Mouse (Mus musculus) limb, embryonic 14.5 days (tissue): ENCODE results near the gene Ptpn18. TPM values are rescaled to one million over a fixed set of nuclear protein-coding genes. Genes with fewer than 3 reads are reported as not detected.

Experiments
- ATAC-seq: fragments of 200-750 bp; cut with Nextera tagmentation; 2 replicates; pipeline ENCODE4 v1.8.0; 2017; ENCODE audit warnings: low read depth, moderate number of reproducible peaks, moderate TSS enrichment; ENCODE audit not compliant: low FRiP score
- DNase-seq: peaks from one replicate; pipeline ENCODE4 v3.0.0-alpha.2; 2015; ENCODE audit warnings: low spot score
- H3K27ac ChIP-seq: fragments of 300-500 bp; sonication (generic); replicated peaks from 2 replicates; pipeline ENCODE4 v1.5.1; 2014; ENCODE audit warnings: low read depth, mild to moderate bottlenecking, low read length, moderate library complexity, mixed read lengths
- H3K27me3 ChIP-seq: fragments of 300-500 bp; sonication (generic); 2 replicates; pipeline ENCODE4 v1.6.1; 2014; ENCODE audit warnings: low read length, mixed read lengths; ENCODE audit not compliant: control insufficient read depth, insufficient read depth
- H3K36me3 ChIP-seq: fragments of 300-500 bp; sonication (generic); 2 replicates; pipeline ENCODE4 v1.6.1; 2014; ENCODE audit warnings: mild to moderate bottlenecking, low read length, moderate library complexity, mixed read lengths; ENCODE audit not compliant: control insufficient read depth, insufficient read depth
- H3K4me1 ChIP-seq: fragments of 300-500 bp; sonication (generic); 2 replicates; pipeline ENCODE4 v1.6.1; 2014; ENCODE audit warnings: antibody characterized with exemption, low read length, mixed read lengths; ENCODE audit not compliant: control insufficient read depth, insufficient read depth
- H3K4me2 ChIP-seq: fragments of 300-500 bp; sonication (generic); replicated peaks from 2 replicates; pipeline ENCODE4 v1.6.1; 2014; ENCODE audit warnings: low read depth, mild to moderate bottlenecking, low read length, moderate library complexity; ENCODE audit not compliant: severe bottlenecking
- H3K4me3 ChIP-seq: fragments of 300-500 bp; sonication (generic); replicated peaks from 2 replicates; pipeline ENCODE4 v1.5.1; 2014; ENCODE audit warnings: low read length
- H3K9ac ChIP-seq: fragments of 300-500 bp; sonication (generic); 2 replicates; pipeline ENCODE4 v1.6.1; 2014; ENCODE audit warnings: mild to moderate bottlenecking, low read depth, low read length, moderate library complexity; ENCODE audit not compliant: severe bottlenecking
- H3K9me3 ChIP-seq: fragments of 300-500 bp; sonication (generic); 2 replicates; pipeline ENCODE4 v1.6.1; 2016; ENCODE audit warnings: low read length; ENCODE audit not compliant: control insufficient read depth
- POLR2A ChIP-seq: fragments of 200-500 bp; IDR thresholded peaks from 2 replicates; pipeline ENCODE4 v1.8.0; 2012; ENCODE audit warnings: inconsistent platforms, mild to moderate bottlenecking, moderate library complexity, borderline replicate concordance; ENCODE audit not compliant: insufficient read depth, insufficient read length; ENCODE audit errors: extremely low read depth
- WGBS: fragments of 180-500 bp; shearing (Covaris S2); extraction: QIAGEN DNeasy Blood & Tissue Kit; methylation state at CpG from one replicate; pipeline ENCODE4 v1.1.7; 2014; 5-methylcytosine and 5-hydroxymethylcytosine counted together
- polyA plus RNA-seq, 2 experiments: library from polyadenylated mRNA; depleted of rRNA in 1 of 2; stranded (reverse) in 1 of 2; unstranded in 1 of 2; fragments of >200 nt; fragmentation: Nextera tagmentation in 1 of 2; extraction: Ambion mirVana in 1 of 2; gene quantifications; 2 replicates each; pipeline versions ENCODE4 v1.2.1 to v1.2.3; 2012 to 2014

Ptpn18 gene
- 28.6 and 35.4 TPM in 2 replicates for polyA plus RNA-seq (2012; rRNA removed)
- 20.6 and 21.7 TPM in 2 replicates for polyA plus RNA-seq (2014; fragmentation: Nextera tagmentation; extraction: Ambion mirVana)

DNA sequence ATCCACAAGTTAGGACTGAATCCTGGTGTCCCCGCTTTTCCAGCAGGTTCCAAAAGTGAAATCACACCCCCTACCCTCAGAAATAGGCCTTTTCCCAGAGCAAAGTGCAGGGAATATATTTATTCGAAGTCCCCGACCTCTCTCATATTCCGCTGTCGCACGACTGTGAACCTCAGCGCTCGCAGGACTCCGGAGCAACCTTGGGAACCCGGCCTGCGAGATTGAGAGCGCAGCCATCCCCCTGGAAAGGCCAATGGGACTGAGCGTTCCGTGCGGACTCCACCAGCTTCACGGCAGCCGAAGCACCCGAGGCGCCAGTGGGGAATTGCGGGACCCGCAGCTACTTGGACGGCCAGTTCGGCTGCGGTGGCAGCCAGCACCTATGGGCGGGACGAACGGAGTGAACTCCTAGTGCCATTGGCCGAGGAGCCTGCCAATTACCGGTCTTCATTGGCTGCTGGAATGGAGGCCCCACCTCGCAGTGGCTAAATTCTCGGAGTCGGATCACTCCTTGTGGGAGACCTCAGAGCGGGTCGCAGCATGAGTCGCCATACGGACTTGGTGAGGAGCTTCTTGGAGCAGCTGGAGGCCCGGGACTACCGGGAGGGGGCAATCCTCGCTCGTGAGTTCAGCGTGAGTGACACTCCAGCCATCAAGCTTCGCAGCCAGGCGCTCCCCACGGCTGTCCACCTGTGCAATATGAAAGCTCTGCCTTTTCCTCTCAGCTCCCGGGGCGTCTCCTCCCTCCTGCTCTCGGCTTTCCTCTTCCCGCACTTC is at the start of gene Ptpn18:
Gene Ptpn18, plus strand, starts transcription at position 479 of the 777 bp plus-strand sequence.
- H3K27me3 ChIP-seq, result peaks cover 33% of the 10 kb centered on the region
- DNase-seq, result peak; percentile 93
- H3K9me3 ChIP-seq, result no peaks in the 10 kb centered on the region
- peak within 1 kb of the TSS; percentile 54 for H3K4me3 ChIP-seq
- H3K9ac ChIP-seq, result peak within 1 kb of the TSS; percentile 43
- H3K4me2 ChIP-seq, result peak within 1 kb of the TSS; percentile 90
- no peaks in the 10 kb centered on the region for H3K36me3 ChIP-seq
- WGBS, result under 1% methylated on average over 48 of the region's 48 CpGs
- H3K27ac ChIP-seq, result no peak within 1 kb of the TSS
- peak; percentile 93 for ATAC-seq
- H3K4me1 ChIP-seq, result peaks cover 5% of the 10 kb centered on the region
- no peak for TF ChIP-seq POLR2A

GRCm38 (mm10) chr1:34428466-34428865 is 31.1 kb upstream of the Ptpn18 start:
- no peak overlapping the region for H3K9ac ChIP-seq
- DNase-seq, result no peak
- H3K27ac ChIP-seq, result no peak overlapping the region
- no peak for ATAC-seq
- no peak for TF ChIP-seq POLR2A
- H3K4me3 ChIP-seq, result no peak overlapping the region
- H3K4me2 ChIP-seq, result no peak overlapping the region
- no peaks in the 10 kb centered on the region for H3K4me1 ChIP-seq
- H3K36me3 ChIP-seq, result peaks cover 7% of the 10 kb centered on the region; the same call in 1 of the 2 replicates
- WGBS, result 93% methylated on average over 2 of the region's 2 CpGs
- H3K9me3 ChIP-seq, result peaks cover 25% of the 10 kb centered on the region
- no peaks in the 10 kb centered on the region for H3K27me3 ChIP-seq

GRCm38 (mm10) chr1:34429281-34429680 is 30.3 kb upstream of the Ptpn18 start:
- no peak overlapping the region for H3K27ac ChIP-seq
- no peak overlapping the region for H3K9ac ChIP-seq
- no peak for TF ChIP-seq POLR2A
- no peak overlapping the region for H3K4me3 ChIP-seq
- H3K4me2 ChIP-seq, result no peak overlapping the region
- H3K27me3 ChIP-seq, result no peaks in the 10 kb centered on the region
- 90% methylated on average over 4 of the region's 4 CpGs for WGBS
- peaks cover 7% of the 10 kb centered on the region; the same call in 1 of the 2 replicates for H3K36me3 ChIP-seq
- no peak for DNase-seq
- no peak for ATAC-seq
- peaks cover 7% of the 10 kb centered on the region for H3K4me1 ChIP-seq
- peaks cover 25% of the 10 kb centered on the region for H3K9me3 ChIP-seq

DNA sequence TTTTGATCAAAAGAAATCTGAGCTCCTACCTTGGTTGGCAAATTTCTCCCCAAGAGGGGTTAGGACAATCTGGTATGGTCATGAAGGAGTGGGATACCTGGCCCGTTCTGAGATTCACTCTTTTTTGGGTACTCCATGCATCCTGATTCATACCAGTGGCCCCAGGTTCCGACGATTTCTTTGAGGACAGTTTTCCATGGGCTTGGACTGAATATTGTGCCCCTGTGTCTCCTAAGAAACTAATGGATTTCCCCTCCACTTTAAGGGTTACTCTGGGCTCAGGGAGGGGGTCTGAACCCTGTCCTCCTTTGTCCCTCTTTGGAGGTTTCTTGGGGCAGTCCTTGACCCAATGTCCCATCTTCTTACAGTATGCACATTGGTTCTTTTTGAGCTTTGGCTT is 28.6 kb upstream of the Ptpn18 start:
- Histone ChIP-seq H3K4me1 (peaks cover 7% of the 10 kb centered on the region), H3K27me3 (no peaks in the 10 kb centered on the region), H3K9me3 (peaks cover 25% of the 10 kb centered on the region), H3K27ac (no peak overlapping the region), H3K4me2 (no peak overlapping the region), H3K4me3 (no peak overlapping the region), H3K36me3 (peaks cover 7% of the 10 kb centered on the region; the same call in 1 of the 2 replicates), H3K9ac (no peak overlapping the region)
- DNase-seq (no peak), ATAC-seq (no peak)
- WGBS, result 93% methylated on average over 3 of the region's 3 CpGs
- no peak for TF ChIP-seq POLR2A

- H3K4me1 ChIP-seq, result peaks cover 7% of the 10 kb centered on the region
- no peaks in the 10 kb centered on the region for H3K27me3 ChIP-seq
- no peak overlapping the region for H3K4me2 ChIP-seq
- H3K36me3 ChIP-seq, result peaks cover 7% of the 10 kb centered on the region; the same call in 1 of the 2 replicates
- DNase-seq, result no peak
- no peak overlapping the region for H3K27ac ChIP-seq
- WGBS, result 95% methylated on average over 9 of the region's 9 CpGs
- TF ChIP-seq POLR2A, result no peak
- H3K4me3 ChIP-seq, result no peak overlapping the region
- no peak overlapping the region for H3K9ac ChIP-seq
- H3K9me3 ChIP-seq, result peaks cover 25% of the 10 kb centered on the region
- ATAC-seq, result no peak
Observed at GRCm38 (mm10) chr1:34431431-34431830, 28.1 kb upstream of the Ptpn18 start.
